Mouse (Mus musculus) ES-E14 (cell line): ENCODE results near the gene Vcl.

ENCODE experiments used
- HCFC1 ChIP-seq: IDR thresholded peaks from 2 replicates; pipeline ENCODE4 v1.6.1; 2012; ENCODE audit warnings: low read length, inconsistent platforms, borderline replicate concordance; ENCODE audit not compliant: insufficient read depth
- MAFK ChIP-seq: IDR thresholded peaks from 2 replicates; pipeline ENCODE4 v1.6.1; 2014; ENCODE audit warnings: mild to moderate bottlenecking, low read depth, low read length, inconsistent platforms; ENCODE audit not compliant: insufficient read depth
- ZC3H11A ChIP-seq: IDR thresholded peaks from 2 replicates; pipeline ENCODE4 v1.6.1; 2012; ENCODE audit warnings: low read depth, mild to moderate bottlenecking, inconsistent platforms, low read length, borderline replicate concordance
- ZNF384 ChIP-seq: IDR thresholded peaks from 2 replicates; pipeline ENCODE4 v1.6.1; 2012; ENCODE audit warnings: low read depth, low read length, inconsistent platforms

GRCm38 (mm10) chr14:20901267-20901666, 27.9 kb upstream of the Vcl start:
- TF ChIP-seq ZNF384 (no peak), HCFC1 (no peak), MAFK (no peak), ZC3H11A (no peak)
